ENCODE assay signal across 24 mouse cellular contexts in genomic region chr4:53186141-53186540, GRCm38 (mm10). TPM values are rescaled to one million over a fixed set of nuclear protein-coding genes. Genes with fewer than 3 reads are reported as not detected.
A peak's percentile ranks its signal among the peaks of the same experiment; 100 is the strongest.
DNase-seq lines count a peak whose midpoint lies in the region; ATAC-seq and TF ChIP-seq lines count a peak whose summit lies in the region.
"Had no signal": no experiment of that assay in that cellular context is flagged by ENCODE, and none has a peak within 500 bp of the region (broad histone marks: within the 10 kb centered on the region; RNA-seq: fewer than 3 reads in every experiment).

No protein-coding gene starts in this region.

- TF ChIP-seq CTCF in intestine, postnatal 0 days (IDR thresholded peaks at IDR 0.05; ENCODE audit: low read depth): no peak

- no peaks in the 10 kb centered on the region for H3K79me2 ChIP-seq in myocyte (ENCODE audit: control insufficient read depth, insufficient read depth)

- no peaks in the 10 kb centered on the region for H3K36me3 ChIP-seq in intestine, embryonic 16.5 days (ENCODE audit: control insufficient read depth, insufficient read depth, low read length)
- no peaks in the 10 kb centered on the region for H3K36me3 ChIP-seq in intestine, embryonic 15.5 days
- no peaks in the 10 kb centered on the region for H3K36me3 ChIP-seq in neural tube, embryonic 13.5 days
- no peaks in the 10 kb centered on the region for H3K36me3 ChIP-seq in intestine, postnatal 0 days (ENCODE audit: control insufficient read depth, insufficient read depth)
- H3K36me3 ChIP-seq in myocyte (ENCODE audit: control insufficient read depth, insufficient read depth): no peaks in the 10 kb centered on the region
- H3K36me3 ChIP-seq: embryonic facial prominence, embryonic 12.5 days; heart, embryonic 10.5 days; limb, embryonic 10.5 days; liver, embryonic 12.5 days; midbrain, embryonic 10.5 days; neural tube, embryonic 12.5 days had no signal

- no peak overlapping the region for H3ac ChIP-seq in myocyte (ENCODE audit: control insufficient read depth, insufficient read length)

- no peak overlapping the region for H3K9ac ChIP-seq in intestine, embryonic 16.5 days (ENCODE audit: low read depth, low read length)
- H3K9ac ChIP-seq in intestine, embryonic 15.5 days: no peak overlapping the region
- H3K9ac ChIP-seq in neural tube, embryonic 13.5 days: no peak overlapping the region
- H3K9ac ChIP-seq in intestine, postnatal 0 days (ENCODE audit: low read depth, low read length): no peak overlapping the region
- H3K9ac ChIP-seq: embryonic facial prominence, embryonic 12.5 days; liver, embryonic 12.5 days; neural tube, embryonic 12.5 days had no signal

- H3K4me1 ChIP-seq in intestine, embryonic 16.5 days (ENCODE audit: control insufficient read depth, insufficient read depth, low read length): no peaks in the 10 kb centered on the region
- H3K4me1 ChIP-seq in intestine, embryonic 15.5 days (replicated peaks): peaks cover 2% of the 10 kb centered on the region; the same call in 1 of the 2 replicates
- peaks cover 10% of the 10 kb centered on the region for H3K4me1 ChIP-seq in neural tube, embryonic 13.5 days (replicated peaks)
- H3K4me1 ChIP-seq in intestine, postnatal 0 days (replicated peaks; ENCODE audit: control insufficient read depth, insufficient read depth, low read length): no peaks in the 10 kb centered on the region
- H3K4me1 ChIP-seq: heart, embryonic 10.5 days; midbrain, embryonic 10.5 days; neural tube, embryonic 12.5 days had no signal

- H3K27ac ChIP-seq in intestine, embryonic 16.5 days (ENCODE audit: low read length): 0 out of 2 replicates have a peak overlapping the region, but pooled peaks have one; percentile 42
- no peak overlapping the region for H3K27ac ChIP-seq in intestine, embryonic 15.5 days
- peak overlapping the region; percentile 57; the same call in 1 of the 2 replicates for H3K27ac ChIP-seq in neural tube, embryonic 13.5 days (replicated peaks)
- no peak overlapping the region for H3K27ac ChIP-seq in intestine, postnatal 0 days (ENCODE audit: low read depth, low read length)
- H3K27ac ChIP-seq: liver, embryonic 12.5 days; midbrain, embryonic 10.5 days had no signal

- no peak for ATAC-seq in intestine, embryonic 16.5 days
- no peak for ATAC-seq in intestine, embryonic 15.5 days
- no peak for ATAC-seq in neural tube, embryonic 13.5 days (ENCODE audit: low read depth)
- peak; percentile 75 for ATAC-seq in intestine, postnatal 0 days
- ATAC-seq: activated CD4-positive, CD25-positive, alpha-beta regulatory T cell, adult 4 months; forebrain, embryonic 14.5 days; hindbrain, embryonic 16.5 days; liver, embryonic 12.5 days; Patski had no signal

- DNase-seq in neural tube, embryonic 10.5 days (ENCODE audit: extremely low spot score, low spot score): no peak
- no peak for DNase-seq in adrenal gland, adult (ENCODE audit: inconsistent age in 2 of 2, low spot score in 1 of 2)
- DNase-seq in cerebellum, postnatal 25 days: no peak
- DNase-seq: adrenal gland, postnatal 25 days; cerebellum, adult 18-20 months; gastrocnemius, postnatal 25 days; kidney, adult 18-20 months; lung, postnatal 10 days had no signal

- H3K4me2 ChIP-seq in intestine, embryonic 16.5 days (ENCODE audit: low read depth, low read length): no peak overlapping the region
- H3K4me2 ChIP-seq in intestine, embryonic 15.5 days (replicated peaks): no peak overlapping the region
- H3K4me2 ChIP-seq in neural tube, embryonic 13.5 days: no peak overlapping the region
- no peak overlapping the region for H3K4me2 ChIP-seq in intestine, postnatal 0 days (replicated peaks; ENCODE audit: low read depth)
- peak overlapping the region; percentile 16 for H3K4me2 ChIP-seq in myocyte (ENCODE audit: low read depth)
- H3K4me2 ChIP-seq: embryonic facial prominence, embryonic 12.5 days; liver, embryonic 12.5 days; neural tube, embryonic 12.5 days had no signal

- no peaks in the 10 kb centered on the region for H3K27me3 ChIP-seq in intestine, embryonic 16.5 days (replicated peaks; ENCODE audit: control insufficient read depth, insufficient read depth, low read length)
- H3K27me3 ChIP-seq in intestine, embryonic 15.5 days (replicated peaks): no peaks in the 10 kb centered on the region
- H3K27me3 ChIP-seq in neural tube, embryonic 13.5 days: no peaks in the 10 kb centered on the region
- H3K27me3 ChIP-seq in intestine, postnatal 0 days (replicated peaks; ENCODE audit: control insufficient read depth, insufficient read depth, low read length): no peaks in the 10 kb centered on the region
- no peaks in the 10 kb centered on the region for H3K27me3 ChIP-seq in myocyte (ENCODE audit: control insufficient read depth, insufficient read depth, insufficient read length)
- H3K27me3 ChIP-seq: embryonic facial prominence, embryonic 12.5 days; liver, embryonic 12.5 days; neural tube, embryonic 12.5 days; Patski had no signal

- H3K4me3 ChIP-seq in intestine, embryonic 16.5 days (ENCODE audit: low read length): no peak overlapping the region
- no peak overlapping the region for H3K4me3 ChIP-seq in intestine, embryonic 15.5 days (replicated peaks)
- H3K4me3 ChIP-seq in neural tube, embryonic 13.5 days: no peak overlapping the region
- no peak overlapping the region for H3K4me3 ChIP-seq in intestine, postnatal 0 days (ENCODE audit: low read depth, low read length)
- H3K4me3 ChIP-seq in myocyte: no peak overlapping the region
- H3K4me3 ChIP-seq: embryonic facial prominence, embryonic 12.5 days; heart, embryonic 10.5 days; left cerebral cortex, adult 2 months; limb, embryonic 10.5 days; liver, embryonic 12.5 days; midbrain, embryonic 10.5 days; neural tube, embryonic 12.5 days had no signal

- WGBS in intestine, embryonic 16.5 days: 82% methylated on average over 4 of the region's 4 CpGs
- WGBS in intestine, embryonic 15.5 days: 85% methylated on average over 4 of the region's 4 CpGs
- WGBS in neural tube, embryonic 13.5 days: 88% methylated on average over 4 of the region's 4 CpGs
- 59% methylated on average over 4 of the region's 4 CpGs for WGBS in intestine, postnatal 0 days

- TF ChIP-seq POLR2A in myocyte (IDR thresholded peaks at IDR 0.05; ENCODE audit: insufficient read length, low read depth): no peak

- H3K9me3 ChIP-seq in intestine, embryonic 16.5 days (ENCODE audit: control insufficient read depth, low read length): no peaks in the 10 kb centered on the region
- H3K9me3 ChIP-seq in intestine, embryonic 15.5 days: no peaks in the 10 kb centered on the region
- no peaks in the 10 kb centered on the region for H3K9me3 ChIP-seq in neural tube, embryonic 13.5 days
- H3K9me3 ChIP-seq in intestine, postnatal 0 days (ENCODE audit: control insufficient read depth): no peaks in the 10 kb centered on the region
- H3K9me3 ChIP-seq: embryonic facial prominence, embryonic 12.5 days; heart, embryonic 10.5 days; limb, embryonic 10.5 days; liver, embryonic 12.5 days; midbrain, embryonic 10.5 days; neural tube, embryonic 12.5 days had no signal

TF ChIP-seq in myocyte, 11 proteins besides CTCF, POLR2A, EP300 and RAD21:
- TF ChIP-seq E2F4 (IDR thresholded peaks at IDR 0.05; ENCODE audit: insufficient read depth) (no peak), USF1 (IDR thresholded peaks at IDR 0.05; ENCODE audit: low read depth) (no peak), MAX (IDR thresholded peaks at IDR 0.05; ENCODE audit: low read depth) (no peak), MYOD1 (IDR thresholded peaks at IDR 0.05; ENCODE audit: control insufficient read depth in 1 of 3, insufficient read length in 2 of 3, low read depth in 2 of 3) (no peak), POLR2AphosphoS2 (IDR thresholded peaks at IDR 0.05; ENCODE audit: insufficient read length, low read depth) (no peak), MYOG (IDR thresholded peaks at IDR 0.05; ENCODE audit: control insufficient read depth in 1 of 3, insufficient read depth in 1 of 3, insufficient read length in 2 of 3, low read depth in 2 of 3) (no peak), TCF12 (IDR thresholded peaks at IDR 0.05; ENCODE audit: insufficient read depth, poor library complexity, severe bottlenecking) (no peak)

RNA-seq across cellular contexts. Expression of gene Abca1, which starts 26.4 kb away (rescaled TPM):
- polyA plus RNA-seq in intestine, embryonic 16.5 days (2015; fragmentation: Nextera tagmentation; extraction: Ambion mirVana): 2.3 and 2.4 TPM in 2 replicates
- polyA plus RNA-seq in intestine, embryonic 15.5 days (2015; fragmentation: Nextera tagmentation; extraction: Ambion mirVana): 3.3 and 3.4 TPM in 2 replicates
- polyA plus RNA-seq in neural tube, embryonic 13.5 days (2015; fragmentation: Nextera tagmentation; extraction: Ambion mirVana): 11.5 TPM in 2 replicates
- 1.4 and 1.5 TPM in 2 replicates for polyA plus RNA-seq in intestine, postnatal 0 days (2015; fragmentation: Nextera tagmentation; extraction: Ambion mirVana)
- 0.68 TPM for polyA plus RNA-seq in myocyte (2012; fragmentation: generic; extraction: Trizol)

Comparison
In these comparisons a context has a peak if more than half of its experiments do, and no peak if none do; other contexts are left out.
1. H3K27ac ChIP-seq: peak in intestine, embryonic 16.5 days (single experiment) and neural tube, embryonic 13.5 days (single experiment); none in intestine, embryonic 15.5 days (single experiment) and intestine, postnatal 0 days (single experiment).